Comparison of ENCODE assay signal across 8 mouse cellular contexts in genomic region chr17:80552653-80553052, GRCm38 (mm10). TPM values are rescaled to one million over a fixed set of nuclear protein-coding genes. Genes with fewer than 3 reads are reported as not detected.
A peak's percentile ranks its signal among the peaks of the same experiment; 100 is the strongest.
DNase-seq lines count a peak whose midpoint lies in the region; ATAC-seq and TF ChIP-seq lines count a peak whose summit lies in the region.

No protein-coding gene starts in this region.

- 0 out of 2 replicates have a peak, but pooled peaks cover 3% of the 10 kb centered on the region for H3K9me3 ChIP-seq in forebrain, embryonic 10.5 days
- no peaks in the 10 kb centered on the region for H3K9me3 ChIP-seq in forebrain, embryonic 13.5 days (replicated peaks)
- no peaks in the 10 kb centered on the region for H3K9me3 ChIP-seq in CH12.LX (replicated peaks; ENCODE audit: low read length)
- H3K9me3 ChIP-seq in hindbrain, embryonic 13.5 days, result no peaks in the 10 kb centered on the region

- no peaks in the 10 kb centered on the region for H3K27me3 ChIP-seq in forebrain, embryonic 10.5 days (ENCODE audit: poor library complexity, severe bottlenecking)
- H3K27me3 ChIP-seq in forebrain, embryonic 13.5 days, result no peaks in the 10 kb centered on the region
- no peaks in the 10 kb centered on the region for H3K27me3 ChIP-seq in CH12.LX (replicated peaks)
- H3K27me3 ChIP-seq in hindbrain, embryonic 13.5 days, result no peaks in the 10 kb centered on the region

- H3K4me2 ChIP-seq in forebrain, embryonic 13.5 days, result no peak overlapping the region; the same call in 1 of the 2 replicates
- peak overlapping the region; percentile 53 for H3K4me2 ChIP-seq in CH12.LX (ENCODE audit: insufficient read depth, low read depth, poor library complexity, severe bottlenecking)
- H3K4me2 ChIP-seq in hindbrain, embryonic 13.5 days, result peak overlapping the region; percentile 57

- H3K4me3 ChIP-seq in forebrain, embryonic 10.5 days, result peak overlapping the region; percentile 82
- no peak overlapping the region for H3K4me3 ChIP-seq in forebrain, embryonic 13.5 days
- H3K4me3 ChIP-seq in CH12.LX (replicated peaks in 1 of 3; ENCODE audit: low read depth in 2 of 3, low read length in 2 of 3, poor library complexity in 1 of 3), result peak overlapping the region; percentile 75 to 89 (median 82)
- H3K4me3 ChIP-seq in hindbrain, embryonic 13.5 days, result 0 out of 2 replicates have a peak overlapping the region, but pooled peaks have one; percentile 72

- DNase-seq in forebrain, embryonic 10.5 days (ENCODE audit: extremely low spot score, low spot score), result no peak
- no peak for DNase-seq in CH12.LX (ENCODE audit: extremely low read depth)
- no peak for DNase-seq in thymus, postnatal 10 days (ENCODE audit: low spot score in 2 of 2)
- no peak for DNase-seq in layer of hippocampus, adult 8-10 months (ENCODE audit: low spot score in 2 of 2)

- no peak for TF ChIP-seq POLR2A in CH12.LX (IDR thresholded peaks at IDR 0.05; ENCODE audit: low read depth, low read length)

- WGBS in forebrain, embryonic 10.5 days, result 88% methylated on average over 4 of the region's 4 CpGs
- WGBS in forebrain, embryonic 13.5 days, result 81% methylated on average over 4 of the region's 4 CpGs
- WGBS in hindbrain, embryonic 13.5 days, result 86% methylated on average over 4 of the region's 4 CpGs

- no peak for TF ChIP-seq RAD21 in CH12.LX (IDR thresholded peaks at IDR 0.05; ENCODE audit: low read depth, low read length)

- dilution Hi-C loops in CH12.LX (cut with MboI; ENCODE audit: extremely low pct_ligation_motif_present, extremely low pct_unique_long_range_greater_than_20kb, low sequenced_read_pairs), result loop anchor here (25.0 kb wide), 1 partner anchor 90 kb away; no protein-coding TSS in a partner anchor

- TF ChIP-seq CTCF in CH12.LX (conservative IDR thresholded peaks at IDR 0.05 in 1 of 2, IDR thresholded peaks at IDR 0.05 in 1 of 2; ENCODE audit: low read depth in 2 of 2, low read length in 2 of 2), result no peak

- no peak for ATAC-seq in forebrain, embryonic 13.5 days
- no peak for ATAC-seq in hindbrain, embryonic 13.5 days (ENCODE audit: low FRiP score)
- 0 out of 2 replicates have a peak, but pooled peaks have one; percentile 6 for ATAC-seq in megakaryocyte, adult 5-6 weeks (ENCODE audit: poor library complexity, severe bottlenecking)
- no peak for ATAC-seq in activated CD4-positive, CD25-positive, alpha-beta regulatory T cell, adult 4 months

- in situ Hi-C loops in CH12.LX (cut with MboI; ENCODE audit: low pct_ligation_motif_present, low pct_unique_long_range_greater_than_20kb, low sequenced_read_pairs), result loop anchor here (10.0 to 25.0 kb wide), 2 partner anchors 68 to 265 kb away; partner anchors contain the start of genes Dhx57, Morn2 and Sos1

- H3K4me1 ChIP-seq in forebrain, embryonic 10.5 days, result peaks cover 11% of the 10 kb centered on the region
- peaks cover 6% of the 10 kb centered on the region for H3K4me1 ChIP-seq in forebrain, embryonic 13.5 days
- peaks cover 5 to 22% of the 10 kb centered on the region in 2 experiments for H3K4me1 ChIP-seq in CH12.LX (ENCODE audit: control insufficient read depth in 1 of 2, insufficient read depth in 2 of 2)
- peaks cover 12% of the 10 kb centered on the region for H3K4me1 ChIP-seq in hindbrain, embryonic 13.5 days (replicated peaks)

- peak overlapping the region; percentile 91 for H3K27ac ChIP-seq in forebrain, embryonic 10.5 days
- no peak overlapping the region for H3K27ac ChIP-seq in forebrain, embryonic 13.5 days
- H3K27ac ChIP-seq in CH12.LX (ENCODE audit: insufficient read depth, low read depth), result peak overlapping the region; percentile 76; the same call in 1 of the 2 replicates
- H3K27ac ChIP-seq in hindbrain, embryonic 13.5 days, result peak overlapping the region; percentile 86

- H3K79me2 ChIP-seq in CH12.LX (replicated peaks; ENCODE audit: control insufficient read depth, extremely low read depth, insufficient read depth, poor library complexity, severe bottlenecking), result no peaks in the 10 kb centered on the region

- H3K9ac ChIP-seq in forebrain, embryonic 13.5 days, result no peak overlapping the region
- H3K9ac ChIP-seq in CH12.LX (ENCODE audit: insufficient read depth, low read depth), result peak overlapping the region; percentile 17
- 0 out of 2 replicates have a peak overlapping the region, but pooled peaks have one; percentile 80 for H3K9ac ChIP-seq in hindbrain, embryonic 13.5 days

- TF ChIP-seq EP300 in CH12.LX (IDR thresholded peaks at IDR 0.05; ENCODE audit: low read length), result no peak

- peaks cover 7% of the 10 kb centered on the region for H3K36me3 ChIP-seq in forebrain, embryonic 10.5 days (replicated peaks)
- peaks cover 2% of the 10 kb centered on the region; the same call in 1 of the 2 replicates for H3K36me3 ChIP-seq in forebrain, embryonic 13.5 days (ENCODE audit: poor library complexity, severe bottlenecking)
- H3K36me3 ChIP-seq in CH12.LX (replicated peaks in 1 of 2; ENCODE audit: control insufficient read depth in 1 of 2, insufficient read depth in 1 of 2, low read length in 1 of 2), result peaks cover 0 to 17% of the 10 kb centered on the region in 2 experiments
- H3K36me3 ChIP-seq in hindbrain, embryonic 13.5 days, result peaks cover 12% of the 10 kb centered on the region

TF ChIP-seq in CH12.LX, 34 proteins besides CTCF, POLR2A, EP300 and RAD21:
- TF ChIP-seq SIN3A (IDR thresholded peaks at IDR 0.05; ENCODE audit: low read length) (peak; percentile 7; the same call in 1 of the 2 replicates), CHD1 (IDR thresholded peaks at IDR 0.05; ENCODE audit: low read depth, low read length) (peak; percentile 70; the same call in 1 of the 2 replicates), USF1 (IDR thresholded peaks at IDR 0.05; ENCODE audit: low read depth, low read length) (no peak), MAX (IDR thresholded peaks at IDR 0.05; ENCODE audit: low read length) (0 out of 2 replicates have a peak, but pooled peaks have one; percentile 31)

RNA-seq across cellular contexts. Expression of gene Cdkl4, which starts 25.0 kb away (rescaled TPM):
- 0.71 and 1.2 TPM in 2 replicates for polyA plus RNA-seq in forebrain, embryonic 10.5 days (2016; fragmentation: Nextera tagmentation; extraction: Ambion mirVana)
- polyA plus RNA-seq in forebrain, embryonic 13.5 days (2015; fragmentation: Nextera tagmentation; extraction: Ambion mirVana), result 1.5 and 3.6 TPM in 2 replicates
- 0.63 and 0.76 TPM in 2 replicates for total RNA-seq in CH12.LX (2012; rRNA removed)
- total RNA-seq in CH12.LX (2014; rRNA removed), result 1.9 and 2.0 TPM in 2 replicates
- 1.1 and 1.2 TPM in 2 replicates for polyA plus RNA-seq in CH12.LX (2012; ENCODE audit: insufficient read length, low read depth)
- 4.5 and 5.7 TPM in 2 replicates for polyA plus RNA-seq in hindbrain, embryonic 13.5 days (2015; fragmentation: Nextera tagmentation; extraction: Ambion mirVana)
- 0.32 and 2.2 TPM in 2 replicates for total RNA-seq in megakaryocyte, adult 5-6 weeks (2015)
- total RNA-seq in megakaryocyte, adult 5-6 weeks (2017), result 0.40 and 0.65 TPM in 2 replicates
- polyA plus RNA-seq in activated CD4-positive, CD25-positive, alpha-beta regulatory T cell, adult 4 months (2017; shearing (Covaris generic)), result 1 to 10 TPM in 1 of 2 experiments, under 1 TPM in 1; 0.57 to 1.1 TPM
- total RNA-seq in layer of hippocampus, adult 8-10 months (2022), result 10 to 100 TPM; 15.4 to 20.6 (median 16.9) TPM
